Mouse (Mus musculus) G1E-ER4 (cell line): ENCODE measurements around the gene Kcnj9. TPM values are rescaled to one million over a fixed set of nuclear protein-coding genes. Genes with fewer than 3 reads are reported as not detected.

Source experiments
- GATA1 ChIP-seq: IDR thresholded peaks from one replicate; pipeline ENCODE4 v1.8.0; 2012; ENCODE audit warnings: low read length, inconsistent platforms
- polyA plus RNA-seq: library from polyadenylated mRNA; stranded (reverse); fragments of >175 nt; gene quantifications from 2 replicates; pipeline ENCODE4 v1.2.3, GENCODE M21; 2012

Kcnj9 gene
- polyA plus RNA-seq, 1 experiment = not detected

DNA sequence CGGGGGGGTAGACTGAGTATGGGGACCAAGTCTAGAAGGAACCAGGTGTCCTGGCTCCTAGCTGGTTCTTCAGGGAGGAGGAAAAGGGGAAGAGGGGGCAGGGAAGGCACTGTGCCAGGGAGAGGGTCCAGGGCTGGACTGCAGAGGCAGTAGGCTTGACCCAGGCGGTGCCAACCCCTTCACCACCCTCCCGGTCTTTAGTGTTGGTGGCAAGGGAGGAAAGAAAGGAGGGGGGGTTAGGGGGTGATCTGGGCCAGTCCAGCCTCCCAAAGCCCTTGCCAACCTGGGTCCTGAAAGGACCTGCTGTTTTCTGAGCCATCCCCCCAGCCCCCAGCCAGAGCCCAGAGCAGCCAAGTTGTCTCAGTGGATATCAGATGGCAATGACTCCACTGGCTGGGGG lies 13.6 kb upstream of the Kcnj9 start:
- TF ChIP-seq GATA1 = no peak

DNA sequence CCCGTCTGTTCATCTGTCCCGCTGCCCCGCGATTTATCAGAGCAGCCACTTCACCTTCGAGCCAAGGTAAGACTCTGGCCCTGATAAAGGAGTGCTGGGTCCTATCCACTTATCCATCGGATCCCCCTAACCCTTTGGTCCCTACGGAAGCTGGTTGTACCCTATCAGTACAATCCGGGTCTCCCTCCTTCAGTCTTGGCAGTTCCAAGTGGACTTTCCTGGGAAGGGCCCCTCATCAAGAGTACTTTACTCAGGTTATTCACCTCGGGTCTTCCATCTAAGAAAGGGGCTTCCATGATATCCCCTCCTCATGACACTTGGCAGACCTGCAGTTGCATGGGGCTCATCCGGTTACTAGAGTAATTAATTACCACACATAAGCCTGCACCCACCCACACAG lies 12.3 kb upstream of the Kcnj9 start:
- no peak for TF ChIP-seq GATA1

DNA sequence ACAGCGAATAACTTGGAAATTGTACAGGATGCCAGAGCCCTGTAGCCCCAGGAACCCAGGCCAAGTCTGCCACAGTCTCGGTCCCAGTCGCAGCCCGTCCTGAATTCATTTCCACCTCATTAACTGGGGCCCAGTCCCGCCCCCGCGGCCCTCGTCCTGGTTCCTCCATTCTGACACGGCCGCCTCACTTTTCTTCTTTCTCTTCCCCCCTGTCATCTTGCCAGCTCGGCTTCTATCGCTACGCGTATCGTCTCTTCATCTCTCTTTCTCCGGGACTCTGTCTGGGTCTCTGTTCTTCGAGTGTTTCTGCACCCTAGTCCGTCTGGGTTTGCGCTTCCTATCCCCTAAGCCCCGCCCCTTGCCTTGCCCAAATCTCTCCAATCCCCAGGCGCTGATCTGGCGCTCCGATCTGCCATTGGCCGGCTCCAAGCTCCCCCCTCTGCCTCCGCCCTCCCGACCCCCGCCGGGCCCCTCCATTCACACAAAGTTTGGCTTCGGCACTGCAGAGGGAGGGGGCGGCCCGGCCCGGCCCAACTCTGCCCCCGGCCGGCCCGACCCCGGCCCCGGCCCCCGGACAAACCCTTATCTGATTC lies 11.7 kb upstream of the Kcnj9 start, which contains the start of gene Kcnj10:
TSS of gene Kcnj10 (plus strand) at position 482 of the 593 bp plus-strand sequence.
- no peak for TF ChIP-seq GATA1

DNA sequence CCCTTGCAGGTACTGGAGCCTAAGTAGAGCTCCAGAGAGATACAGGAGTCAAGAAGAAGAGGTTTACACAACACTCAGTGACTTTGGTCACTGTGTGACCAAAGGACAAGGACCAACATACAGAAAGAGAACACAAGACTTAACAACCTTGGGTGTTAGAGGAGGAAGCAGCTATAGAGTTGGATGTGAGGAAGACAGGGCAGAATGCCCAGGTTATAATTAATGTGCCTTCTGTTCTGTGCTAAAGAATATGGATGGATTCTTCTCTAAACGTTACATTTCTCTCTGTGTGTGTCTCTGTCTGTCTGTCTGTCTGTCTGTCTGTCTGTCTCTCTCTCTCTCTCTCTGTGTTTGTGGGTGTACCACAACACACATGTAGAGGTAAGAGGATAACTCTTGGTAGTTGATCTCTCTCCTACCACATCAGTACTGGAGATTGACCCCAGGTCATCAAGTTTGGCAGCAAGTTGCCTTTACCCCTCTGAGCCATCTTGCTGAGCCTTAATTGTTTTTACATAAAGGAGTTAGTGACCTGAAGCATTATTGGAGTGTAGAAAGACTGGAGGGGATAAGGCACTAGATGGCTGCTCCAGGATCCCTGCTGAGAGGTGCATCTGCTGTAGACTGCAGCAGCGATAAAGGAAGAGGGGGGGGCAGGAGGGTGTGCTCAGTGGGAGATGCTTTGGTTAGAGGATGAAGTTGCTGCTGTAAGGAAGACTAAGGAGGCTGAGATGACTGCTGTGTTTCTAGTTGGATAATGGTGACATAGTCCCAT lies 8.5 kb upstream of the Kcnj9 start:
- TF ChIP-seq GATA1 = no peak

DNA sequence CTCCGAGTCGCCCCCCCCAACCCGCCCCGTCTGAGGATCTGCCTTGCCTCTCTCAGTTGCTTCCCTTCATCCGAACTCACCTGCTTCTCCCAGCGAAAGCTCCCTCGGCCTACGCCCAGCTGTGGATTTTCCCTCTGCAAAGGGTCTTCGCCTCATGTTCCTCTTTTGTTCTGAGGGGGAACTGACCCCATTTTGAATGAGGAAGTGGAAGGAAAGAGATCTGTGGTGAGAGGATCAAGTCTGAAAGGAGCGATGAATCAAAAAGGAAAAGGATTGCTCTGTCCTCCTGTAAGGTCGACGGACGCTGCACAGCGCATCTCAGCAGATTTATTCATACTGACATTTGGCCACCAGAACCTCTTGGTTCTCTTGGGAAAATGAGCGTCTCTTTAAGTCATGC lies 6.7 kb upstream of the Kcnj9 start:
- TF ChIP-seq GATA1 = no peak

DNA sequence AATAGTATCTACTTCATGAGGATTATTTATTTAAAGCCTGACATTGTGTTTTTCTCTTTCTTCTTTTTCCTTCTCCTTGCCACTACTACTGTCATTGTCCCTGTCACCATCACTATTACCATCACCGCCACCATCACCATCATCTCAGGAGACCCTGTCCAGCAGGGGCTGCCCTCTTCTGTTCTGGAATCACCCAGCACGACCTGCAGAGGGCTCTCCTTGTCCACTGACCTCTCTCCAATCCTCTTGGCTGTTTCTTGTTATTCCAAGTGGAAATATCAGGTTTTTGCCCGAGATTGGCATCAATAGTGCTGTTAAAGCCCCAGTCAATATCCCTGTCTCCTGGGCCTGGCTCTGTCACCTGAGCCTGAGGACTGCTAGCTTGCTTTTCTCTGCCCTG lies 4.4 kb upstream of the Kcnj9 start:
- TF ChIP-seq GATA1 = no peak

DNA sequence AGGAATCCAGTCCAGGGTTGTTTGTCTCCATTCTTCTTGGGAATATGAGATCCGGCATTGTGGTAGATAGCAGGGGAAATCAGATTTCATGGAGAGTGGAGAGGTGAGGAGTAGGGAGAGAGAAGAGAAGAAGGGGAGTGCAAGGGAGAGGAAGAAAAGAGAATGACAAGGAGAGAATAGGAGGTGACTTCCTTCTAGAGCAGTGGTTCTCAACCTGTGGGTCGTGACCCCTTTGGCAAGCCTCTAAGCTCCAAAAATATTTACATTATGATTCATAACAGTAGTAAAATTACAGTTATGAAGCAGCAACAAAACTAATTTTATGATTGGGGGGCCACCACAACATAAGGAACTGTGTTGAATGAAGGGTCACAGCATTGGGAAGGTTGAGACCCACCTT lies 3.8 kb upstream of the Kcnj9 start:
- no peak for TF ChIP-seq GATA1

DNA sequence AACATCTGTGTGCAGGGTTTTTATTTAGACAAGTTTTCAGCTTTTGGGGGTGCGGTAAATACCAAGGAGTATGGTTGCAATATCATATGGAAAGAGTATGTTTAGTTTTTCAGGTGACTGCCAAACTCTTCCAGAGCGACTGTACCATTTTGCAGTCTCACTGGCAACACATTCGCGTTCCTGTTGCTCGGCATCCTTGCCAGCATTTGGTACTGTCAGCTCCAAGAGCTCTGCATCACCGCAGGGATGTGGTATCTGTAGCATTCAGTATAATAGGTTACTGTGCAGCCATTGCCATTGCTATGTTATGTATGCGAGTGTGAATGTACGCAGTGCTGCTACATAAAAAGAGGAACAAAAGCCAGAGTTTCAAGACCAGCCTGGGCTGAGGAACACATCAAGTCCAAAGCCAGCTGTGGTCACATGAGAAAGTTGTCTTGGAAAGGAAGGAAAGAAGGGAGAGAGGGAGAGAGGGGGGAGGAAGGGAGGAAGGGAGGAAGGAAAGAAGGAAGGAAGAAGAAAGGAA lies 2.4 kb upstream of the Kcnj9 start:
- TF ChIP-seq GATA1 = no peak

DNA sequence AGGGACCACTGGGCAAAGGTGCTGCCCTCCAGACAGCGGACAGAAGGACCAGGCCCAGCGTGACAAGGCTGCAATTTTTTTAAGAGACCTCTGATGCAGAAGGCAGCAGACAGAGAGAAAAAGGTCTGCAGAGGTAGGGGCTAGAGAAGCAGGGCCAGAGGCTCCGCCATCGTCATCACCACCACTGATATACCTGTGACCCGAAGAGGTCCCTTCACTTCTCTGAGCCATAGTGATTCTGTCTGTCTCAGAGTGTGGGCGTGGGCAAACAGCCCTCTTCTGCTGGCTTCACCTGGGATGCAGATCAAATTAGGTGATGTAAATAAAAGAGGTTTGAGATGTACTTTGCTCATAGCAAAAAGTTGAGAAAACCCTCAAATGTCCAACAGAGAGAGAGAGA lies 498 bp upstream of the Kcnj9 start:
- TF ChIP-seq GATA1 = no peak

DNA sequence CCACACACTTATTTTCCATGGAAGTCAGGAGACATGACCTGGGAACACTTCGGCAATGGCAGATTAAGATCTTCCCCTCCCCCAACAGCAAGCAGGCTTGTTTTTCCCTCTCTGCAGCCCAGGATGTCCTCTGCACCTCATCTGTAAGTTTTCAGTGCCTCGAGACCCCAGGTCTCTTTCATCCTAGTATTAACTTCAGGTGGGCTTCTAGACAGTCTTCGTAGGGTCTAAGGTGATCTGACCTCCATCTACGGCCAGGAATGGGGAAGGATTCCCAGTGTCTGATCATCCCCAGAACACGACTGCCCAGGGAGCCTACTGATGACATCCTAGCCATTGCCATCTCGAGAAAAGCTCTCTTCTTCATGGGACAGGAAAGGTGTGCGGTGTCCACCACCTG lies 657 bp downstream of the Kcnj9 start:
- TF ChIP-seq GATA1 = no peak

DNA sequence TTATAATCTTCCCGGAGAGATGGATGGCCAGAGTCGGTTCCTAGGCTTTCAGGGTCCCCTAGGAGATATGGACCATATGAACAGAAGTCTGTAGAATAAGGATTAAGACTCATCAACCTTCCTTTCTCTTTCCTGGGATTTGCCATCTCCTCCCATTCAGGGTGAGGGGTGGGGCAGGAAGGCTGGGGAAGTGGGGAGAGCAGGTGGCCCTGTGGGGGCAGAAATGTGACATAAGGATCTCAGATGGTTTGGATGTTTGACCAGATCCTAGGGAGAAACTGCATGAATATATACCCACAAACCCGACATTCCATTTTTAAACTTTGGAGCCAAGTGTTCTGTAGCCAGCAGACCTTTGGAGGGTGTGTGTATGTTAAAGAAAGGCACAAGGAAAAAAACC lies 1.1 kb downstream of the Kcnj9 start:
- TF ChIP-seq GATA1 = no peak

DNA sequence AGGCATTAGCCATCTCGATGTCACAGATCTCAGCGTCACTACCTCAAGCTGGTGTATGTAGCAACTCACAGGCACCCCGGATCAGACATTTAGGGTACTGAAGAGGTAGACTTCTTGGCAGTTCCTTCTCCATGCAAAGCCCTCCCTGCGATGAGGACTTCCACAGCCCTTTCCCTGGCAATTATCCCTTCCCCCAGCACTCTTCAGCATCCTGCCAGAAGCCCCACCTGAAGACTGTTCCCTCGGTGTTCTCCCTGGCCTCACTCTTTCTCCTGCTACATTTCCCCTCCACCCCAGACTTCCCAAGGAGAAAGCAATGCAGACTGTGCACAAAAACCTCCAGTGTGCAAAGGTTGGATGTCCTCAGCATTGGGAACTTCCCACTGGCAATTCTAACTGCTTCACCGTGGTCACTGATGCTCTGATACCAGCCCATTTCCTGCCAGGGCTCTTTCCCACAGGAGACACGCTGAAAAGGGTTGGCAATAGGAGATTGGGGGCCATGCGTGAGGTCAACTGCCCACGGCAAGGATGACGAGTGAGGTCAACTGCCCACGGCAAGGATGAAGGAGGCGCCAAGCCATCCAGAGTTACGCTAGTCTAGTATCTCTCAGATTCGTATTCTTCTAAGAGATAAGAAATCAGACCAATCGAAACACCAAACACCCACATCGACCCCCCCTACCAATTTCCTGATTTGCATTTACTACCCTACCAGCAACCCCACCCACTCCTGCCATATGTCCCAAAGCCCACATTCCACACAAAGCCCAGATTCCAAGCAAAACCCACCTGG lies 1.7 kb downstream of the Kcnj9 start:
- no peak for TF ChIP-seq GATA1

DNA sequence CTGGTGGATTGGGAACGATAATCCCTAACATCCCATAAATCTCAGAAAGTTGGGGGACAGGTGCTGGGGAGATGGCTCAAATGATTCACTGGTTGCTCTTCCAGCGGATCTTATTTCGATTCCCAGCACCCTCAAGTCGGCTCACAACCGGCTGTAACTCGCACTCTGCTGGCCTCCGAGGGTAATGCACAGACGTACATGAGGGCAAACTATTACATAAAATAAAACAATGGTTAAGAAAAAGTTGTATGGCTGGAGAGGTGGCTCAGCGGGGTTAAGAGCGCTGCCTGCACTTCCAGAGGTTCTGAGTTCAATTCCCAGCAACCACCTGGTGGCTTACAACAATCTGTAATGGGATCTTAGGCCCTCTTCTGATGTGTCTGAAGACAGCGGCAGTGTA lies 2.4 kb downstream of the Kcnj9 start:
- no peak for TF ChIP-seq GATA1

DNA sequence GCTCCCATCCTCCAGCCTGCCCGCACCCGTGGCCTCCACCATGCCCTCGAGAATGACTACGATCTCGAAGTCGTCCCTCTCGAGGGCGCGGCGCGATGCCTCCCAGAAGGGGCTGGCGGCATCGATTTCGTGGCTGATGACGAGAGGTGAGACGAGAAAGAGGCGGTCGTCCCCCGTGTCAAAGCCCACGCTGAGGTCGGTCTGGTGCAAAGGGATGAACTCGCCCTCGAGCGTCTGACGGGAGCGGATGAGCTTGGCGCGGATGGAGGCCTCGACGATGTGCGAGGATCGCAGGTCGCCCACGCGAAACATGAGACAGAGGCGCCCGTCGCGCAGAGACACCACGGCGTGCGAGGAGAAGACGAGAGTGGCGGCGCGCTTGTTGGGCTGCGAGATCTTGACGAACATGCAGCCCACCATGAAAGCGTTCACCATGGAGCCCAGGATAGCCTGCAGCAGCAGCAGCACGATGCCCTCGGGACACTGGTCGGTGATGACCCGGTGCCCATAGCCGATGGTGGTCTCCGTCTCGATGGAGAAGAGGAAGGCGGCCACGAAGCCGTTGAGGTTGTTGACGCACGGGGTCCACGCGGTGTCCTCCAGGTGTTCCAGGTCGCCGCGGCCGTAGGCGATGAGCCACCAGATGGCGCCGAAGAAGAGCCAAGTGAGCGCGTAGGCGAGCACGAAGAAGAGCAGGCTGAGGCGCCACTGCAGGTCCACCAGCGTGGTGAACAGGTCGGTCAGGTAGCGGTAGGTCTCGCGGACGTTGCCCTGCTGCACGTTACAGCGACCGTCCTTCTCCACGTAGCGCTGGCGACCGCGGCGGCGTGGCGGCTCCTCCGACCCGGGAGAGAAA lies 3.2 kb downstream of the Kcnj9 start:
- TF ChIP-seq GATA1 = no peak

DNA sequence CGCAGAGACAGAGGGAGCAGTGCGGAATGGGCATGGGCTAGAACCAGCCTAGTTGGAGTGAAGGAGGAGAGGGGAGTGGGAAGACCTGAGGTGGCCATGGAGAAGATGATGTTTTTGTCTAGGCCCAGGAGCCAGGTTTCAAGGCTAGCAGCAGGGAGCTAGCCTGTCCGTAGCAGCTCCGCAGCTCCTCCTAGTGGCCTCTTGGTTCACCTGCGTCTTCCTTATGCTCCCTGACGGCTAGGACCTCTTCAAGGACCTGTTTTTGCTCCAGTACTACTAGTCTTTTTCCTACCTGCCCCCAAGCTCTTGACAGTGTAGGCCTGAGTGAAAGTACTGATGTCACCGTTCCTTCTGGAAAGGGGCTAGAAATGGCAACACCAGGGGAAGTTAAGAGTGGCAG lies 4.4 kb downstream of the Kcnj9 start:
- no peak for TF ChIP-seq GATA1
